Mouse (Mus musculus) embryo, embryonic 10.5 days (tissue): Measurements from ENCODE around the gene Castor1.

ENCODE experiments used
- DNase-seq: peaks from one replicate; pipeline ENCODE4 v3.0.0-alpha.2; 2015; ENCODE audit warnings: low spot score

The Castor1 gene

GRCm38 (mm10) chr11:4206563-4206962 is 11.5 kb upstream of the Castor1 start:
- no peak for DNase-seq

- no peak for DNase-seq
Measured at GRCm38 (mm10) chr11:4207655-4208054, 10.4 kb upstream of the Castor1 start.

GRCm38 (mm10) chr11:4209556-4209955 is 8.5 kb upstream of the Castor1 start:
- DNase-seq: no peak

GRCm38 (mm10) chr11:4210786-4211185 is 7.2 kb upstream of the Castor1 start:
- no peak for DNase-seq

- no peak for DNase-seq
Measured at GRCm38 (mm10) chr11:4213107-4213506, 4.9 kb upstream of the Castor1 start.

- DNase-seq: no peak
Measured at GRCm38 (mm10) chr11:4214572-4214971, 3.5 kb upstream of the Castor1 start.

- DNase-seq: no peak
Measured at GRCm38 (mm10) chr11:4215061-4215460, 3.0 kb upstream of the Castor1 start.

- no peak for DNase-seq
Measured at GRCm38 (mm10) chr11:4216248-4217000, 1.6 kb upstream of the Castor1 start.

- no peak for DNase-seq
Measured at GRCm38 (mm10) chr11:4218637-4219036, 612 bp downstream of the Castor1 start.

- peak; percentile 76 for DNase-seq
Measured at GRCm38 (mm10) chr11:4219317-4219751, 1.3 kb downstream of the Castor1 start.

- no peak for DNase-seq
Measured at GRCm38 (mm10) chr11:4219908-4220307, 1.9 kb downstream of the Castor1 start.

GRCm38 (mm10) chr11:4220443-4221400 is 2.7 kb downstream of the Castor1 start:
- peak; percentile 80 for DNase-seq

GRCm38 (mm10) chr11:4222046-4222950 is 4.3 kb downstream of the Castor1 start:
- DNase-seq: no peak

- no peak for DNase-seq
Measured at GRCm38 (mm10) chr11:4223393-4224188, 5.6 kb downstream of the Castor1 start.

- DNase-seq: no peak
Measured at GRCm38 (mm10) chr11:4224223-4224622, 6.2 kb downstream of the Castor1 start.

GRCm38 (mm10) chr11:4226569-4227325 is 8.7 kb downstream of the Castor1 start:
- DNase-seq: no peak

- no peak for DNase-seq
Measured at GRCm38 (mm10) chr11:4228463-4228862, 10.4 kb downstream of the Castor1 start.

GRCm38 (mm10) chr11:4229841-4230240 is 11.8 kb downstream of the Castor1 start:
- DNase-seq: no peak

- no peak for DNase-seq
Measured at GRCm38 (mm10) chr11:4231435-4231834, 13.4 kb downstream of the Castor1 start.

GRCm38 (mm10) chr11:4232644-4233043 is 14.6 kb downstream of the Castor1 start:
- DNase-seq: no peak
